Mouse (Mus musculus) 416B (cell line): Measurements from ENCODE around the gene Gm37240.

Source experiments
- DNase-seq: peaks from one replicate; pipeline ENCODE4 v3.0.0; 2011; ENCODE audit warnings: low read depth

The Gm37240 gene

GRCm38 (mm10) chr3:85493796-85494195 is 393.5 kb downstream of the Gm37240 start:
- DNase-seq: peak; percentile 22

DNA sequence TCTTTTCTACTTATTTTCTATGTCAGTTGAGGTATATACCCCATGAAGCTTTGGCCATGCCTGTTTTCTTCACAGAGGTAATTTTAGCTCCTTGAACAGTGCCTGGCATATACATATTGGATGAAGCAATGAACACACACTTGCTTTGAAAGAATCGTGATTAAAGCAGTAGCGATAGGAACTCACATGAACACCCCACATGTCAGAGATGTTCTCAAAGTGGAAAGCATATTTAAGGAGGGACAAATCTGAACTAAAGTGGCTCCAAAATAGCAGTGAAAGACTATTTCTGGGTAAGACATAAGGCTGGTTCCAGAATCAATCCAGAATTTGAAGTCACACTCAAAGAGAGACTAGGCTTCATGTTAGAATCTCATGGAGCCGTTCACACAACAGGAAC is 397.1 kb downstream of the Gm37240 start:
- DNase-seq: no peak

GRCm38 (mm10) chr3:85487379-85487778 is 399.9 kb downstream of the Gm37240 start:
- DNase-seq: no peak

DNA sequence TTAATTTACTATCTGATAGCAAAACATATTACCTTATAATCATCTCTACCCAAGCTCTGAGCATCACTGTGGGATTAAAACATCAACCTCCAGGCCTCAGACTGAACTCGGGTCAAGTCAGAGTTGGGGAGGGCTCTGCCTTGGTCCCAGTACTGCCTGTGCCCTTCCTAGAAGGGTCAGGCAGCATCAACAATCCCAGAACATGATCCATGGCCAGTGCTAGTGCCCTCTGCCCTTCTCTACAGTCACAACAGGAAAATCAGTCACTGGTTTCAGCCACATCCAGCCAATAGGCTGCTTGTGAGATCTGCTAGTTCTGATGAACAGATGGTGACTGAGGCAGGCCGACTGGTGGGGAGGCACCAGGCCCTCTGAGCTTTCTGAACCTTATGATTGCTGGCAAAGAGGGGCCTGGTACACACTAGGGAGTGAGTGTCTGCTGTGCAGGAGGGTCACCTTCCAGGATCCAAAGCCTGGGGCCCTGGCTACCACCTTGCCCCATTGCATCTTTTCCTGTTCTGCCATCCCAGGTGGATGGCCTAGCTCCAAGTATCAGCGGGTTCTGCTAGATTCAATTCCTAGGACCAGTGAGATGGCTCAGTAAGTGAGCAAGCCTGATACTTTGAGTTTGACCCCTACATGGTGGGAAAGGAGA is 401.7 kb downstream of the Gm37240 start:
- DNase-seq: no peak

GRCm38 (mm10) chr3:85482636-85483035 is 404.7 kb downstream of the Gm37240 start:
- DNase-seq: peak; percentile 43

GRCm38 (mm10) chr3:85480638-85481037 is 406.7 kb downstream of the Gm37240 start:
- DNase-seq: peak; percentile 4

DNA sequence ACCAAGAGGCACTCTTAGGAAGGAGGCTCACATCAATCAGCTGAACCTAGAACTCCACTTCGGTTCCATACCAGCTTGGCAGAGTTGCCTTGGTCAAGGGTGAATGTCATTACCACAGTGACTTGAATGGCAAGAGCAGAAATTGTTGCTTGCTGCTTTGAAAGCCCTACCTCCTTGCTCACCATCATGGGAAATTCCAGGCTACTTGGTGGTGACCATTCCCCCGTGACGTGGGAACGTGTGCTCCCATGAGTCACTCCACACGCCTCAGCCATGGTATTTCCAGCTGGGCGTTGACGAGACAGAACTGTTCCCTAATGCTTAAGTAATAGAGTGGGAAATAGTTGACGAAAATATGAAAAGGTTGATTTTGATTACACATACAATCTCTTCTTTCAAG is 408.6 kb downstream of the Gm37240 start:
- no peak for DNase-seq

- peak; percentile 61 for DNase-seq
Observed at GRCm38 (mm10) chr3:85469711-85470110, 417.6 kb downstream of the Gm37240 start.

GRCm38 (mm10) chr3:85468995-85469394 is 418.3 kb downstream of the Gm37240 start:
- no peak for DNase-seq

GRCm38 (mm10) chr3:85465283-85466025 is 421.9 kb downstream of the Gm37240 start:
- DNase-seq: no peak

GRCm38 (mm10) chr3:85460021-85460420 is 427.3 kb downstream of the Gm37240 start:
- DNase-seq: no peak

DNA sequence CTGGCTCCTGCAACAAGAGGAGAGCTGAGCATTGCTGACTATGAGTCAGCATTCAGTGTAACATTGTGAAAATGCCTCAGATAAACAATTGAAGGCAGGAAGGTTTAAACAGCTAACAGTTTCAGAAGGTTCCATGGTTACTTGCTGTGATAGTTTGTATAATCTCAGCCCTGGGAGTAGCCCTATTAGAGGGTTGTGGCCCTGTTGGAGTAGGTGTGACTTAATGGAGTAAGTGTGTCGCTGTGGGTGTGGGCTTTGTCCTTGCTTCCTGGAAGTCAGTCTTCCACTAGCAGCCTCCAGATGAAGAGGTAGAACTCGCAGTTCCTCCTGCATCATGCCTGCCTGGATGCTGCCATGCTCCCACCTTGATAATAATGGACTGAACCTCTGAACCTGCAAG is 430.3 kb downstream of the Gm37240 start:
- no peak for DNase-seq

DNA sequence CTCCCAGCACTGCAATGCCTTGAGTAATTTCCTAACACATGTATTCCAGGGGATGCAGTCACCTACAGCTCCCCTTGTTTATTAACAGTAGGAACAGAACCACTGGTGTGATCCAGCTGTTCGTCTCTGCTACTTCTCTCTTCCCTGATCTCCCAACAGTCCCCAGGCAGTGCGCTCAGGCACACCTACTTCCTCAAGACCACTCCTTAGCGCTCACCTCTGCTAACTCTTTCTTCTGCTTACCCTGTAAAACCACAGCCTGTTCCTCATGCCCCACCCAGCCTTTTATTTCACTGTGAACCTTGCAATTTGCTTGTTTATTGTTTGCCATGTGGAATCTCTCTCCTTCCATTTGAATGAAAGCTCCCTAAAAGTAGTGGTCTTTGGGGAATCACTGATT is 431.9 kb downstream of the Gm37240 start:
- DNase-seq: no peak

- no peak for DNase-seq
Observed at GRCm38 (mm10) chr3:85454001-85454400, 433.3 kb downstream of the Gm37240 start.

GRCm38 (mm10) chr3:85449461-85449860 is 437.9 kb downstream of the Gm37240 start:
- DNase-seq: no peak

GRCm38 (mm10) chr3:85442781-85443180 is 444.5 kb downstream of the Gm37240 start:
- DNase-seq: no peak

DNA sequence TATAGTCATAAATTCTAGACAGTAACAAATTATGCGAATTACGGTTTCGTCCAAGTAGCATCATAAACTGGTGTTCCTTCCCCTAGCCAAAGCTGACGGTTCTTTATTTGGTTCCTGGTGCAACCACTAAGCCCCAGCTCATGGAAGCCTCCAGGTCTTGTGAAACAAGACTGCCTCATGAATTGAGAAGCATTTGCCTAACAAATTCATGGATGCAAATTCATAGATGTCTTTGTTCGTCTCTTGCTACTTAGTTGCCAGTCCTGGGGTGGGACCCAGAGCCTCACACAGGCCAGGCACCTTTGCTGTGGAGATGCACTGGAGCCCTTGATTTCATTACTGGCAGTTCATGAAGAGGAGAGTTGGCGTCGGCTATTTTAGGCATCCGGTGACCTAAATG is 445.1 kb downstream of the Gm37240 start:
- no peak for DNase-seq

DNA sequence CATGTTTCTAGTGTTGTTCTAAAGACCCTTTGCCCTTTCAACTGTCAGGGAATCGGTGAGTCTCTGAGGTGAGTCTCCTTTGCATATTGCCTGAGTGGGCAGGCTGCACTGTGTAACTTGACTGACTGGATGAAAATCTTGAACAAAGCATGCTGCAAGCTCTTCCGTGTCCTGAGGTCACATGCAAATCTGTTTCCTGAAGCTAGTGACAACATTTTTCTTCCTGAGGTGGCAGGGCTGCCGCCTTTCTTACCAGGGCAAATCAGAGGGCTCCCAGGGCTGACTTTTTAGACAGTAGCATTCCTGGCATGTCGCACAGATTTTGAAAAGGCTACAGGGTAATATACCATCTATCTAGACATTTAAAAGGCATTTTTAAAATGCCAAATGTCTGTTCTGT is 451.9 kb downstream of the Gm37240 start:
- no peak for DNase-seq

GRCm38 (mm10) chr3:85431208-85431607 is 456.1 kb downstream of the Gm37240 start:
- no peak for DNase-seq

DNA sequence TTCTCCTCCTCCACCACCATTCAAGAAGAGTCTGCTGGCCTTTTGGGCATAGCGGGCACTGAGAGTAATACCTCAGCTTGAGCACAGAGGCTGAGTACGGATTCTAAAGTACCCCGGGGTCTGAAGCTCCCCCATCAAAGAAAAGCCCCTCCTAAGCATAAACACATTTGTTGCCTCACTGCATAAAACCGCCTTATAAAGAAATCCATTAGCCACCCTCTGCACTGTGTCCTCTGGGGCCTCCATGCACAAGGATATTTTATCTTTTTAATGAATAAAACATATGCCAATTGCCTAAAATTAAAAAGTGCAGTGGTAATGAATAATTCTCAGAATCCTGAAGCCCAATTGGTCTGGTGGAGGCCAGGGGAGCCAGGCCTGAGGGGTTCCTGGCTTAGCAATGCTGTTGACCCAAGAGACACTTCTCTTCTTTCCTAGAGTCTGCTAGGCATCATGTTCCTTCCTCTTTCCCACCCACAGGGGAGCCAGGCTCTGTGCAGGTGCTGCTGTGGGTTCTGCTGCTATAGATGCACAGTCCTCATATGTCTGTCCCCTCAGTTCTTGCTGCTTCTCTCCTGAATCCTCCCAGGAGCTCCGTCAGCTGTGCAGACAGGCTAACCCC is 463.8 kb downstream of the Gm37240 start:
- DNase-seq: no peak

- no peak for DNase-seq
Observed at GRCm38 (mm10) chr3:85421403-85421802, 465.9 kb downstream of the Gm37240 start.

DNA sequence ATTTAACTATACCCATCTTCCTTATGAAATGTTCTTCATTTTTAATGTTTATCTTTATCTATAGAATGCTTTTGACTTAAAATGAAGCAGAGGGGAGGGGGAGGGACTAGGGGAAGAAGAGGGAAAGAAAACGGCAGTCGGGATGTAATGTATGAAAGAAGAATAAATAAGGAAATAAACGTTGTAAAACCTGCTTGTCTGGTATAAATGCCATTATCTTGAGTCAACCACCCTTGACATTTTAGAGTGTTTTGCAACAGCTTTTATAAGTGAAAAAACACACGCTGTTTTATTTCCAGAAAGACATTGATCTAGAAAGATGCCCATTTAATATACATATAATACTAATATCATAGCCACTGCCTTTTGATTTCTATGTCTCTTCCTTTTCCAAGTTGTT is 469.7 kb downstream of the Gm37240 start:
- DNase-seq: no peak

GRCm38 (mm10) chr3:85398841-85399240 is 488.5 kb downstream of the Gm37240 start:
- no peak for DNase-seq
